Mouse (Mus musculus): ENCODE measurements around the gene Kif20b.

GRCm38 (mm10) chr19:34922603-34922963 lies 422 bp downstream of the Kif20b start:
- TF ChIP-seq CTCF (IDR thresholded peaks at IDR 0.05; ENCODE audit: low read depth) (no peak), EP300 (optimal IDR thresholded peaks at IDR 0.05) (no peak)

Data from stomach, postnatal 0 days (tissue).